Mouse (Mus musculus) intestine, embryonic 15.5 days (tissue): ENCODE data around the gene Gkn2. TPM values are rescaled to one million over a fixed set of nuclear protein-coding genes. Genes with fewer than 3 reads are reported as not detected.

ENCODE experiments used
- ATAC-seq: fragments of 200-750 bp; cut with Nextera tagmentation; 2 replicates; pipeline ENCODE4 v1.8.0; 2017; ENCODE audit warnings: moderate TSS enrichment, moderate library complexity
- H3K27ac ChIP-seq: fragments of 300-500 bp; sonication (generic); 2 replicates; pipeline ENCODE4 v1.5.1; 2015; ENCODE audit warnings: mild to moderate bottlenecking, inconsistent platforms
- H3K27me3 ChIP-seq: fragments of 300-500 bp; sonication (generic); replicated peaks from 2 replicates; pipeline ENCODE4 v1.6.1; 2015; ENCODE audit warnings: inconsistent platforms
- H3K36me3 ChIP-seq: fragments of 300-500 bp; sonication (generic); 2 replicates; pipeline ENCODE4 v1.6.1; 2015; ENCODE audit warnings: inconsistent platforms
- H3K4me1 ChIP-seq: fragments of 300-500 bp; sonication (generic); replicated peaks from 2 replicates; pipeline ENCODE4 v1.6.1; 2015; ENCODE audit warnings: inconsistent platforms
- H3K4me2 ChIP-seq: fragments of 300-500 bp; sonication (generic); replicated peaks from 2 replicates; pipeline ENCODE4 v1.6.1; 2015; ENCODE audit warnings: mild to moderate bottlenecking, inconsistent platforms
- H3K4me3 ChIP-seq: fragments of 300-500 bp; sonication (generic); replicated peaks from 2 replicates; pipeline ENCODE4 v1.5.1; 2015; ENCODE audit warnings: inconsistent platforms
- H3K9ac ChIP-seq: fragments of 300-500 bp; sonication (generic); 2 replicates; pipeline ENCODE4 v1.6.1; 2015; ENCODE audit warnings: inconsistent platforms
- H3K9me3 ChIP-seq: fragments of 300-500 bp; sonication (generic); 2 replicates; pipeline ENCODE4 v1.6.1; 2016; ENCODE audit warnings: inconsistent platforms
- WGBS: fragments of 180-500 bp; shearing (Covaris S2); methylation state at CpG from one replicate; pipeline ENCODE4 v1.1.7; 2015; 5-methylcytosine and 5-hydroxymethylcytosine counted together
- polyA plus RNA-seq: library from polyadenylated mRNA; unstranded; fragments of >200 nt; fragmentation: Nextera tagmentation; extraction: Ambion mirVana; gene quantifications from 2 replicates; pipeline ENCODE4 v1.2.1, GENCODE M21; 2015

Gene Gkn2
- polyA plus RNA-seq, 1 experiment from 2014 or later, result not detected

- Histone ChIP-seq H3K4me1 (no peaks in the 10 kb centered on the region), H3K27me3 (no peaks in the 10 kb centered on the region), H3K36me3 (no peaks in the 10 kb centered on the region), H3K27ac (no peak overlapping the region), H3K4me3 (no peak overlapping the region), H3K9ac (no peak overlapping the region), H3K4me2 (no peak overlapping the region), H3K9me3 (no peaks in the 10 kb centered on the region)
- ATAC-seq, result no peak
- WGBS, result 66% methylated on average over 7 of the region's 7 CpGs
Measured at GRCm38 (mm10) chr6:87422304-87422703, 49.1 kb downstream of the Gkn2 start.

- Histone ChIP-seq H3K4me1 (no peaks in the 10 kb centered on the region), H3K4me3 (no peak overlapping the region), H3K9ac (no peak overlapping the region), H3K36me3 (no peaks in the 10 kb centered on the region), H3K27me3 (no peaks in the 10 kb centered on the region), H3K27ac (no peak overlapping the region), H3K9me3 (no peaks in the 10 kb centered on the region), H3K4me2 (no peak overlapping the region)
- ATAC-seq, result no peak
- WGBS, result 49% methylated on average over 19 of the region's 19 CpGs
Measured at GRCm38 (mm10) chr6:87424037-87424816, 51.1 kb downstream of the Gkn2 start.

GRCm38 (mm10) chr6:87426954-87427353, 53.8 kb downstream of the Gkn2 start:
- Histone ChIP-seq H3K27me3 (no peaks in the 10 kb centered on the region), H3K27ac (no peak overlapping the region), H3K9ac (no peak overlapping the region), H3K36me3 (no peaks in the 10 kb centered on the region), H3K9me3 (no peaks in the 10 kb centered on the region), H3K4me1 (no peaks in the 10 kb centered on the region), H3K4me2 (no peak overlapping the region), H3K4me3 (no peak overlapping the region)
- WGBS, result 86% methylated on average over 5 of the region's 5 CpGs
- no peak for ATAC-seq

GRCm38 (mm10) chr6:87427616-87428015, 54.5 kb downstream of the Gkn2 start:
- H3K9ac ChIP-seq, result no peak overlapping the region
- no peak for ATAC-seq
- no peaks in the 10 kb centered on the region for H3K9me3 ChIP-seq
- no peak overlapping the region for H3K4me3 ChIP-seq
- H3K36me3 ChIP-seq, result no peaks in the 10 kb centered on the region
- no peaks in the 10 kb centered on the region for H3K27me3 ChIP-seq
- no peak overlapping the region for H3K4me2 ChIP-seq
- H3K4me1 ChIP-seq, result no peaks in the 10 kb centered on the region
- no peak overlapping the region for H3K27ac ChIP-seq
- 82% methylated on average over 8 of the region's 8 CpGs for WGBS

- no peak within 1 kb of the TSS for H3K27ac ChIP-seq
- no peak for ATAC-seq
- 45% methylated on average over 7 of the region's 7 CpGs for WGBS
Measured at GRCm38 (mm10) chr6:87428487-87429044, 55.4 kb downstream of the Gkn2 start, which contains the start of gene Bmp10. Gene Bmp10, plus strand, starts transcription at chr6:87428994.

More at GRCm38 (mm10) chr6:87428487-87429044, 55.4 kb downstream of the Gkn2 start, which contains the start of gene Bmp10:
- no peaks in the 10 kb centered on the region for H3K36me3 ChIP-seq
- no peaks in the 10 kb centered on the region for H3K27me3 ChIP-seq
- no peaks in the 10 kb centered on the region for H3K9me3 ChIP-seq
- H3K4me3 ChIP-seq, result no peak within 1 kb of the TSS
- no peaks in the 10 kb centered on the region for H3K4me1 ChIP-seq
- H3K4me2 ChIP-seq, result no peak within 1 kb of the TSS
- H3K9ac ChIP-seq, result no peak within 1 kb of the TSS

Other genes with a start within 250 kb of the Gkn2 start
- 5.9 and 6.5 TPM in 2 replicates for gene Antxr1, start 37.5 kb upstream of the Gkn2 start, polyA plus RNA-seq
- gene Gkn1, start 22.4 kb upstream of the Gkn2 start, polyA plus RNA-seq, result 0.21 and 0.41 TPM in 2 replicates
- 0.68 and 0.93 TPM in 2 replicates for gene Gkn3, start 15.6 kb downstream of the Gkn2 start, polyA plus RNA-seq
- gene Bmp10, start 55.6 kb downstream of the Gkn2 start, polyA plus RNA-seq, result not detected in 2 replicates
- 3.4 TPM in 2 replicates for gene Arhgap25, start 159.9 kb downstream of the Gkn2 start, polyA plus RNA-seq
- gene Prokr1, start 217.4 kb downstream of the Gkn2 start, polyA plus RNA-seq, result 2.6 and 2.7 TPM in 2 replicates